Mouse (Mus musculus): ENCODE results near the gene Pepd. TPM values are rescaled to one million over a fixed set of nuclear protein-coding genes. Genes with fewer than 3 reads are reported as not detected.

The Pepd gene
- polyA plus RNA-seq, 1 experiment from 2014 or later: 62.5 TPM

- WGBS: 72% methylated on average over 4 of the region's 4 CpGs
- ATAC-seq (replicated peaks): no peak
- H3K4me2 ChIP-seq: no peak overlapping the region
- H3K36me3 ChIP-seq (replicated peaks): no peaks in the 10 kb centered on the region
- no peaks in the 10 kb centered on the region for H3K27me3 ChIP-seq (replicated peaks)
- no peaks in the 10 kb centered on the region; the same call in 1 of the 2 replicates for H3K4me1 ChIP-seq
- H3K27ac ChIP-seq: no peak overlapping the region
- H3K9ac ChIP-seq: no peak overlapping the region
- H3K9me3 ChIP-seq: no peaks in the 10 kb centered on the region
- no peak overlapping the region for H3K4me3 ChIP-seq
Observed at GRCm38 (mm10) chr7:35023251-35023650, 111.1 kb downstream of the Pepd start.

GRCm38 (mm10) chr7:35024426-35024825 lies 112.2 kb downstream of the Pepd start:
- Histone ChIP-seq H3K4me3 (no peak overlapping the region), H3K9ac (no peak overlapping the region), H3K27ac (no peak overlapping the region), H3K36me3 (replicated peaks) (no peaks in the 10 kb centered on the region), H3K27me3 (replicated peaks) (no peaks in the 10 kb centered on the region), H3K9me3 (no peaks in the 10 kb centered on the region), H3K4me1 (no peaks in the 10 kb centered on the region; the same call in 1 of the 2 replicates), H3K4me2 (no peak overlapping the region)
- 83% methylated on average over 1 of the region's 1 CpGs for WGBS
- no peak for ATAC-seq (replicated peaks)

GRCm38 (mm10) chr7:35025409-35026275 lies 113.5 kb downstream of the Pepd start:
- no peak overlapping the region for H3K27ac ChIP-seq
- H3K27me3 ChIP-seq (replicated peaks): no peaks in the 10 kb centered on the region
- no peaks in the 10 kb centered on the region for H3K9me3 ChIP-seq
- H3K36me3 ChIP-seq (replicated peaks): no peaks in the 10 kb centered on the region
- H3K4me2 ChIP-seq: no peak overlapping the region
- H3K9ac ChIP-seq: no peak overlapping the region
- ATAC-seq (replicated peaks): peak; percentile 46
- WGBS: 47% methylated on average over 5 of the region's 5 CpGs
- no peaks in the 10 kb centered on the region; the same call in 1 of the 2 replicates for H3K4me1 ChIP-seq
- no peak overlapping the region for H3K4me3 ChIP-seq

GRCm38 (mm10) chr7:35026276-35026630 lies 114.1 kb downstream of the Pepd start:
- WGBS: 82% methylated on average over 4 of the region's 4 CpGs
- Histone ChIP-seq H3K4me1 (no peaks in the 10 kb centered on the region; the same call in 1 of the 2 replicates), H3K4me3 (no peak overlapping the region), H3K9ac (no peak overlapping the region), H3K36me3 (replicated peaks) (no peaks in the 10 kb centered on the region), H3K4me2 (no peak overlapping the region), H3K9me3 (no peaks in the 10 kb centered on the region), H3K27ac (no peak overlapping the region), H3K27me3 (replicated peaks) (no peaks in the 10 kb centered on the region)
- ATAC-seq (replicated peaks): peak; percentile 2; the same call in 1 of the 2 replicates

- Histone ChIP-seq H3K9ac (no peak overlapping the region), H3K36me3 (replicated peaks) (no peaks in the 10 kb centered on the region), H3K27me3 (replicated peaks) (no peaks in the 10 kb centered on the region), H3K4me1 (no peaks in the 10 kb centered on the region), H3K4me3 (no peak overlapping the region), H3K27ac (no peak overlapping the region), H3K4me2 (no peak overlapping the region), H3K9me3 (no peaks in the 10 kb centered on the region)
- no peak for ATAC-seq (replicated peaks)
- 74% methylated on average over 3 of the region's 3 CpGs for WGBS
Observed at GRCm38 (mm10) chr7:35026838-35027291, 114.7 kb downstream of the Pepd start.

GRCm38 (mm10) chr7:35027801-35028420 lies 115.7 kb downstream of the Pepd start:
- Histone ChIP-seq H3K9ac (no peak overlapping the region), H3K27ac (no peak overlapping the region), H3K27me3 (replicated peaks) (no peaks in the 10 kb centered on the region), H3K4me2 (no peak overlapping the region), H3K9me3 (no peaks in the 10 kb centered on the region), H3K4me3 (no peak overlapping the region), H3K36me3 (replicated peaks) (no peaks in the 10 kb centered on the region), H3K4me1 (no peaks in the 10 kb centered on the region)
- 72% methylated on average over 9 of the region's 9 CpGs for WGBS
- no peak for ATAC-seq (replicated peaks)

GRCm38 (mm10) chr7:35028559-35028958 lies 116.4 kb downstream of the Pepd start:
- Histone ChIP-seq H3K27me3 (replicated peaks) (no peaks in the 10 kb centered on the region), H3K9ac (no peak overlapping the region), H3K4me1 (no peaks in the 10 kb centered on the region), H3K36me3 (replicated peaks) (no peaks in the 10 kb centered on the region), H3K4me3 (no peak overlapping the region), H3K4me2 (no peak overlapping the region), H3K27ac (no peak overlapping the region), H3K9me3 (no peaks in the 10 kb centered on the region)
- 87% methylated on average over 16 of the region's 16 CpGs for WGBS
- ATAC-seq (replicated peaks): no peak

GRCm38 (mm10) chr7:35029228-35029627 lies 117.0 kb downstream of the Pepd start:
- WGBS: 86% methylated on average over 5 of the region's 5 CpGs
- H3K27me3 ChIP-seq (replicated peaks): no peaks in the 10 kb centered on the region
- no peaks in the 10 kb centered on the region for H3K9me3 ChIP-seq
- no peak overlapping the region for H3K4me3 ChIP-seq
- H3K4me2 ChIP-seq: no peak overlapping the region
- no peak overlapping the region for H3K9ac ChIP-seq
- no peak overlapping the region for H3K27ac ChIP-seq
- ATAC-seq (replicated peaks): no peak
- no peaks in the 10 kb centered on the region for H3K4me1 ChIP-seq
- no peaks in the 10 kb centered on the region for H3K36me3 ChIP-seq (replicated peaks)

GRCm38 (mm10) chr7:35029648-35030047 lies 117.5 kb downstream of the Pepd start:
- Histone ChIP-seq H3K4me2 (no peak overlapping the region), H3K4me3 (no peak overlapping the region), H3K4me1 (no peaks in the 10 kb centered on the region), H3K9ac (no peak overlapping the region), H3K27ac (no peak overlapping the region), H3K9me3 (no peaks in the 10 kb centered on the region), H3K27me3 (replicated peaks) (no peaks in the 10 kb centered on the region), H3K36me3 (replicated peaks) (no peaks in the 10 kb centered on the region)
- no peak for ATAC-seq (replicated peaks)
- 78% methylated on average over 3 of the region's 3 CpGs for whole genome bisulfite sequencing

GRCm38 (mm10) chr7:35030567-35030966 lies 118.4 kb downstream of the Pepd start:
- Histone ChIP-seq H3K36me3 (replicated peaks) (no peaks in the 10 kb centered on the region), H3K27ac (no peak overlapping the region), H3K4me3 (no peak overlapping the region), H3K4me1 (0 out of 2 replicates have a peak, but pooled peaks cover 4% of the 10 kb centered on the region), H3K4me2 (no peak overlapping the region), H3K9ac (no peak overlapping the region), H3K9me3 (no peaks in the 10 kb centered on the region), H3K27me3 (replicated peaks) (no peaks in the 10 kb centered on the region)
- 89% methylated on average over 6 of the region's 6 CpGs for WGBS
- ATAC-seq (replicated peaks): no peak

- peaks cover 11% of the 10 kb centered on the region; the same call in 1 of the 2 replicates for H3K4me1 ChIP-seq
- ATAC-seq (replicated peaks): no peak
- no peaks in the 10 kb centered on the region for H3K27me3 ChIP-seq (replicated peaks)
- no peak overlapping the region for H3K9ac ChIP-seq
- H3K4me3 ChIP-seq: no peak overlapping the region
- no peaks in the 10 kb centered on the region for H3K9me3 ChIP-seq
- H3K27ac ChIP-seq: 0 out of 2 replicates have a peak overlapping the region, but pooled peaks have one; percentile 35
- no peaks in the 10 kb centered on the region for H3K36me3 ChIP-seq (replicated peaks)
- WGBS: 46% methylated on average over 6 of the region's 6 CpGs
- no peak overlapping the region for H3K4me2 ChIP-seq
Observed at GRCm38 (mm10) chr7:35035141-35035553, 123.0 kb downstream of the Pepd start.

- no peak for ATAC-seq (replicated peaks)
- 89% methylated on average over 4 of the region's 4 CpGs for WGBS
- H3K27ac ChIP-seq: 0 out of 2 replicates have a peak overlapping the region, but pooled peaks have one; percentile 35
- no peaks in the 10 kb centered on the region for H3K27me3 ChIP-seq (replicated peaks)
- no peak overlapping the region for H3K4me3 ChIP-seq
- H3K9ac ChIP-seq: no peak overlapping the region
- peaks cover 11% of the 10 kb centered on the region; the same call in 1 of the 2 replicates for H3K4me1 ChIP-seq
- no peak overlapping the region for H3K4me2 ChIP-seq
- H3K9me3 ChIP-seq: no peaks in the 10 kb centered on the region
- no peaks in the 10 kb centered on the region for H3K36me3 ChIP-seq (replicated peaks)
Observed at GRCm38 (mm10) chr7:35035565-35035964, 123.4 kb downstream of the Pepd start.

Data from midbrain, embryonic 15.5 days (tissue).